Mouse (Mus musculus) embryonic fibroblast, embryonic 13.5 days (primary cell): ENCODE results near the gene Jarid2.

Experiments used
- CTCF ChIP-seq: IDR thresholded peaks from 2 replicates; pipeline ENCODE4 v1.5.1; 2011; ENCODE audit warnings: mild to moderate bottlenecking, control low read depth, low read length, moderate library complexity, borderline replicate concordance; ENCODE audit not compliant: insufficient read depth
- POLR2A ChIP-seq: IDR thresholded peaks from 2 replicates; pipeline ENCODE4 v1.6.1; 2011; ENCODE audit warnings: low read depth, mild to moderate bottlenecking, control low read depth, low read length, moderate library complexity

- TF ChIP-seq POLR2A (no peak), CTCF (no peak)
Observed at GRCm38 (mm10) chr13:44781126-44781525, 51.9 kb downstream of the Jarid2 start.
